Mouse (Mus musculus) kidney, adult 9 months (tissue): ENCODE measurements around the gene 2310011J03Rik.

Experiments used
- DNase-seq: peaks from one replicate; pipeline ENCODE4 v3.0.0; 2022

Gene 2310011J03Rik

DNA sequence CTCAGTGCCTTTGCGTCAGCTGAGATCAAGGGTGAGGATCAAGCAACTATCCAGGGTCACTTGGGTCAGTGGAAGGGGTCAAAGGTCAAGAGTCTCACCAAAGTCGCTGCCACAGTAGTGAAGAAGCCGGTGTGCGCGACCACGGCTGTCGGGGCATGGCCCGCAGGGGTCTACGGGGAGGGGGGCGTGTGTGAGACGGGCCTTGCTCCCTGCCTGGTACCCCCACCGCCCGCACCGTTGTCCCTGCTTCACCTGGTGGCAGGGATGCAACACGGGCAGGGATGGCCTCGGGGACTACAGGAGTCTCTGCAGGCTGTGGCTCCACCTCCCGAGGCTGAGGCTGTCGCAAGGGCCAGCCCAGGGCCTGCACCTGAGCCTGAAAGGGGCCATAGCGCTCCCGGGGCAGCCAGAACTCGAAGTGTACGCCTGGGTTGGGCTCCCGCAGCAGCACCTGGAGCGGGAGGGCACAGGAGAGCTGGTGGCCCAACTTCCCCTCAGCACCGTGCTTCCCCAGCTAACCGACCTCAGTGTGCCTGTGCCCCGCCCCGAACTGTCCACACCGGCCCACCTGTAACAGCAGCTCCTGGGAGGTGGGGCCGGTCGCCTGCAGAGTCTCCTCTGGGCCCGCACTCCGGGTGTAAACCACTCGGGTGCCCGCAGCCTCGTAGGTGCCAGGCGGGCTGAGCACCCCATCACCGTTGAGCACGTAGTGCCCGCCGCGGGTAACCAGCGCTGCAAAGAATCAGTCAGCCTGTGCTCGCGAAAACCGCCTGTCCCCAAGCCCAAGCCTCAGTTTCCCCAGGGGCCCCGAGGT lies 21.4 kb upstream of the 2310011J03Rik start:
- DNase-seq: no peak

DNA sequence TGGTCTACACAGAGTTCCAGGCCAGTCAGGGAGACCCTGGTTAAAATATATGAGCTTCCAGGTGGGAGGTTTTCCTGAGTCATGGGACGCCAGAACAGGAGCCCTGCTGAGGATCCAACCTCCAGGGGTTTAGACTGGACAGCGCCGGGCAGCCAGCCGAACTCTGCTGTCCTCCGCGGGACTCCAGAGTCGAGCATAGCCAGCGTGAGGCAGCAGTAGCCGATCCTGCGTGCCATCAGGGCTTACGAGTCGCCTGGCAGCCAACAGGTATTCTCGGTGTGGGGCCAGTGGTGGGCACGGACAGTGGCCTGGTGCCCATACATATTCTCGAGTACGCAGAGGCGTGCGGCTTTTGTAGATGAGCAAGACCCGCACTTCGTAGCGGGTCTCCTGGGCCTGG lies 20.7 kb upstream of the 2310011J03Rik start:
- DNase-seq: no peak

DNA sequence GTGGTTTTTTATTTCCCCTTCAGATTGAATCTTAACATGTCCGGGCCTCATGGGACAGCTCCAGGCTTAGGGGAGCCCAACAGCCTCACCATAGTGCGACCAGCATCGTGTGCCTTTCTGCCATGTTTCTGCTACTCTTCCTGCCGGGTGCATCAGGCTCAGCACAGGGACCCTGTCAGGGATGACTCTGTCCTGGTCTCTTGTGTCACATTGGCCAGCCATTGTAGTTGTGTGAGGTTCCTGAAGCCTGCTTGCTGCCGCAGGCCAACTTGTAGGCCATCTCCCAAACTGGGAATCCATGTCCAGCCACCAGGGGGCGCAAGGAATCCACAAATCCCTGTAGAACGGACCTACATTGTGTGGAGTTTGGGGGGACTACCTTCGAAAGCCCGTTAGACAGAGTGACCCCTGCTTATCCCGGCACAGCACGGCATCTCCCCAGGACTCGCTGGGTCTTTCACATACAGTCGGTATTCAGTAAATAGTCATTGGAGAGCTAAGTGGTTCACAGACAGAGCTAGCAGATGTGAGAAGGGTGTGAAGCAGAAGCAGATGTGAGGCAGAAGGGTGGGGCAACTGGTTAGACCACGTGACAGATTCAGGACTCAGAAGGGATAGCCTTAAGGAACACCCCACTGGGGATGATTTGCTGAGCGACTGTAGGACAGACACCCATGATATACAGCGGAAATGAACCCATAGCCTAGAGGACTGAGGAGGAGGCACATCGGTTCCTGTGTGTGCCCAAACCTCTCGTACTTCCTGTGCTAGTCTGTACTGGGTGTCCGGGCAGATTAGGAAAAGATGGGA lies 19.8 kb upstream of the 2310011J03Rik start:
- peak; percentile 88 for DNase-seq

DNA sequence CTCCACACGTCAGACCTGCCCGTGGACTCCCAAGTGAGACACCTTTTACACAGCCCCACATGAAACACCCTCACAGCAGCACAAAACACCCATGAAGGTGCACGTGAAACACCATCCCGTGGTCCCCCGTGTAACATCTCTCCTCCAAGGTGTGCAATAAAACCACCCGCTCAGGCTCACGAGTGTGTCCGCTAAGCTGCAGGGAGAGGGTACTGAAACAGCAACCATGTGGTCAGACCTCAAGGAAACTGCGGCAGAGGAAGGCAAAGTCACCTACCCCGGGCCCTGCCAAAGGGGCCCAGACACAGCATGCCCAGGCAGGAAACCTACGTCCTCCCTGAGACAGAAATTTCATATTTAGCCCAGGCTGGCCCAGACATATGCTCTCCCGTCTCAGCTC lies 15.9 kb upstream of the 2310011J03Rik start:
- no peak for DNase-seq

- no peak for DNase-seq
These were observed 12.2 kb upstream of the 2310011J03Rik start for GRCm38 (mm10) chr10:80332525-80332989.

- peak; percentile 54 for DNase-seq
These were observed 11.5 kb upstream of the 2310011J03Rik start for GRCm38 (mm10) chr10:80331636-80332524.

GRCm38 (mm10) chr10:80330888-80331287 lies 10.6 kb upstream of the 2310011J03Rik start:
- no peak for DNase-seq

DNA sequence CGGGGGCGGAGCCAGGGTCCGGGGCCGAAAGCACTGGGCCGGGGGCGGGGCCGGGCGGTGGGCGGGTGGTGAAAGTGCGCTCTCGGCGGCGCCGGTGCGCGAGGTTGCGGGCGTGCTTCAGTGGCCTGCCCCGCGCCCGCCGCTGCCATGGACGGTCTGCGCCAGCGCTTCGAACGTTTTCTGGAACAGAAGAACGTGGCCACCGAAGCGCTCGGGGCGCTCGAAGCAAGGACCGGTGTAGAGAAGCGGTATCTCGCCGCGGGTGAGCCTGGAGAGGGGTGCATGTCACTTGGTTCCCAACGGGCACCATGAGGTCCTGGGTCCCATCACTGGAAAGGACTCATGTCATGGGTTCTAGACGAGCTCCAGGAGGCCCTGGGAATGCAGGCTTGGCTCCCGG lies 9.7 kb upstream of the 2310011J03Rik start:
- DNase-seq: no peak

DNA sequence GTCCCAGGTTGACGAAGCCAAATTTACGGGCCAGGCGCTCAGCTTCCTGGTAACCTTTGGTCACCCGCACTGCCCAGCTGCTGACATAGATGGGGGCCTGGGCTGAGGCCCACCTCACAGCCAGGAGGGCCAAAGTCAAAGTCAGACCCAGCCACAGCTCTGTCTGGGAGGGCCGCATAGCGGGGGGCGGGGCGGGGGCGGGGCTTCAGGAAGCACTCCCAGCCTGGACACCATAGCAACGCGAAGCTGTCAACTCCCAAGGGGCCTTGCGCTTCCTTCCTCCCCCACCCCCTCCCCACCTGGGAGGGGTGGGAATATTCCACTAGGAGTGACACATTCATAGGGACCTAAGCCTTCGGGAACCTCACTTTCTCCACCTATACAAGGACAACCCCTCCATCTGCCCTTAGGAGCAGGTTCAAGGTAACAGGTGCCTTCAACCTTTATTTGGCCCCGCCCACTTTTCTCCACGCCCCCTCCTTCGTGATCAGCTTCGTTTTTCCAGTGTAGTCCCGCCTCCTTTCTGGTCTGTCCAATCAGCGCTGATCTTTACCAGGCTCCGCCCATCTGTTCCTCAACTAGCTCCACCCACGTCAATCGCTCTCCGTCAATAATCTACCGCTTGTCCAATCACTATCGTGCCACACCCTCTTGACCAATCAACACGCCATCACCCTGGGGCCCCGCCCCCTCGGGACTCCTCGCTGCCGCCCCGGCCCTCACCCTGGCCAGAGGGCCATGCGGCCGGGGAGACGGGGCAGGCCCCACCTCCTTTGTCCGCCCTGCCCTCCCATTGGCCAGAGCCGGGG lies 9.1 kb upstream of the 2310011J03Rik start, which contains the start of the genes Pcsk4 and Reep6:
TSS of gene Pcsk4 (minus strand) at position 226 of the 809 bp plus-strand sequence.
TSS of gene Reep6 (plus strand) at position 681 of the 809 bp plus-strand sequence.
- peak; percentile 99 for DNase-seq

- no peak for DNase-seq
These were observed 4.7 kb upstream of the 2310011J03Rik start for GRCm38 (mm10) chr10:80325045-80325444.

DNA sequence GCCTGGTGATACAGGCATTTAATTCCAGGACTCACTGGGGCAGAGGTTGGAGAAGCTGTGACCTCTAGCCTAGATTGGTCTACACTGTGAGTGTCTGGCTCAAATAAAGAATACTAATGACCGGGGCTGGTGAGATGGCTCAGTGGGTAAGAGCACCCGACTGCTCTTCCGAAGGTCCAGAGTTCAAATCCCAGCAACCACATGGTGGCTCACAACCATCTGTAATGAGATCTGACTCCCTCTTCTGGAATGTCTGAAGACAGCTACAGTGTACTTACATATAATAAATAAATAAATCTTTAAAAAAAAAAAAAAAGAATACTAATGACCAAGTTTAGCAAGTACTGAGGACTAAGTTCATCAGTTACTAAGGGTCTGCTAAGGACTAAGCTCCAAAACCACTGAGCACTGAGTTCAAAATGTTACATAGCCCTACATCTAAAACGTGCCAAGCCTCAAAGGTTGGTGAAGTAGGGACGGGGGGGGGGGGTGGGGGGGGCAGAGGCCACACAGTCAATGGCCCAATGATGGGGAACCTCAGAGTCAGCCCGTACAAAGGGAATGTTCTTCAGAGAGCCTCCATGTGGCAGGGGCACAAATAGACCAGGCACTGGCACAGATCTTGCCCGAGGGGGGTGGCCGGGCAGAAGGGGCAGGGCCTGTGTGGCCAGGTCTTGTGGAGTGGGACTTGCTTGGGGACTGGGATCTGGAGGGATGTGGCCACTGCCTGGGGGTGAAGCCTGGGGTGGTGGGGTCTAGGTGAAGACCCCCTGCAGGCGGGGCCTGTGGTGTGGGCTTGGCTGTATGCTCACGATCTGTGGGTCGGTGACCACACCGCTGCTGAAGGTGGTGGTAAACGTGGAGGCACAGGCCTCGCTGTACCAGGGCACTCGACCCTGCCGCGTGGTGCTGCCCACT lies 4.0 kb upstream of the 2310011J03Rik start:
- DNase-seq: peak; percentile 70

- DNase-seq: peak; percentile 87
These were observed 3.2 kb upstream of the 2310011J03Rik start for GRCm38 (mm10) chr10:80323261-80324119.

DNA sequence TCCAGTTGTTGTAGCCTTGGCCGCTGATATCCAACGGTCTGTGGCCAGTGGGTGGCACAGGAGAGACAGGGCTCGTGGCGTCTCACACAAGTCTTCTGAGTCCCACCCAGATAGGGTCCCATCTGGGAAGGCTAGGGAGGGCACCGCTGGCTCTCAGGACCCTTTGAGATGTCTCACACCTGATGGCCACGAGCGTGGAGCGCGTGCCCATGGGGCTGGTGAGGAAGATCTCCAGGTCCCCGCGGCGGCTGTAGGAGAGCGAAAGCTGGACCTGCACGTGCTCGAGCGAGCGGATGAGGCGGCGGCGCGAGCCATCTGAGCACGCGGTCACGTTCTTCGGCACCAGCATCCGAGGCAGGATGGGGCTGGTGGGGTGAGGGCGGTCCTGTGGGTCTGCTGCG lies 2.5 kb upstream of the 2310011J03Rik start:
- DNase-seq: no peak

GRCm38 (mm10) chr10:80321670-80322581 lies 1.6 kb upstream of the 2310011J03Rik start:
- DNase-seq: no peak

DNA sequence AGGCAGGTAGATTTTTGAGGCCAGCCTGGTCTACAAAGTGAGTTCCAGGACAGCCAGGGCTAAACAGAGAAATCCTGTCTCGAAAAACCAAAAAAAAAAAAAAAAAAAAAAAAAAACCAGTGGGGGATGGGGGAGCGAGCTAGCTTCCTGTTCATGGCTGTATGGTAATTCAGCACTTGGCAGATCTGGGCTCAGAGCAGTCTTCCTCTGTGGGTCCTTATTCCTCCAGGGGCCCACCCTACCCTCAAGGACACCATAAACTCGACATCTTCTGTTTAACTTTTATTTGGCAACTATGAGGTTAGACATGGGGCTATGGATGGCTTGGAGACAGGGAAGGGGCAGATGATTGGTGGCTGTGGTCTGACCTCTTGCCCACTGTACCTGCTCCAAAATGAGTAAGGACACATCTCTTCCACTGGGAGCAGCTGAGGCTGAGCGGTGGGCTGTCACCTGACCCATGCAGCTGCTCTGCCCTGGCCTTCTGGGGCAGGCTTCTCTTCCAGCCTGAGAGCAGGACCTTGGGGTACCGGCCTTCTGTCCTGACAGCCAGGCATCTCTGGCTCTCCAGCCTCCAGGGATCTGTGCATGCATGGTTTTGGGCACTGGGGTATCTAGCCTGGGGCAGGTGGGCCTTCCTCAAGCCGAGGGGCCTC lies 805 bp upstream of the 2310011J03Rik start:
- DNase-seq: no peak

GRCm38 (mm10) chr10:80317011-80317410 lies 3.3 kb downstream of the 2310011J03Rik start:
- DNase-seq: no peak

DNA sequence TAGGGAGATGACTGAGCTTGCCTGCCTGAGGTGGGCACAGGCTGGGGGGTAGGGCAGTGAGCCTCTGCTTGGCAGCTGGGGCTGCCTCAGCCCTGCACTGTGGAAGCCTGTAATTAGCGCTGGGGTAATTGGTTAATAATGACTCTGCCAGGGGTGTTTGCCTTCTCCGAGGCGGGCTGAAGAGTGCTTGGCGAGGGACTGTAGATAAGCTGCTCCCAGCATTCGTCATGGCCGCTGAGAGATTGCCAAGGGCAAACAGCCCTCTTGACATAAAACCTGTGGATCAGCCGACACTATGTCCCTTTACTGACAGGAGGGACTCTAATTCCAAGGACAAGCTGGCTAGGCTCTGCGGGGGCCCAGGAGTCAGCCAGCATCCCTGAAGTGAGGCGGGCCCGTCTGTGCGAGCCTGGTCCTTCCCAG lies 4.0 kb downstream of the 2310011J03Rik start:
- no peak for DNase-seq

GRCm38 (mm10) chr10:80315315-80315714 lies 5.0 kb downstream of the 2310011J03Rik start:
- DNase-seq: no peak
